Mouse (Mus musculus) urinary bladder, postnatal 4 days (tissue): ENCODE measurements at regions not wholly inside any gene's neighbourhood (a gene's known extent, or its start where the extent isn't known, plus 50 kb on each side); places are given as distances from the start of the nearest gene placed in this dataset.
"Not testable (repeated sequence)": the region's sequence is repeated elsewhere in the genome, so short reads cannot be mapped to it uniquely, and the experiment has no call there.

Experiments
- DNase-seq, 2 experiments: peaks; one replicate each; pipeline ENCODE4 v3.0.0; 2021 to 2022; ENCODE audit warnings: low spot score in 2 of 2

DNA sequence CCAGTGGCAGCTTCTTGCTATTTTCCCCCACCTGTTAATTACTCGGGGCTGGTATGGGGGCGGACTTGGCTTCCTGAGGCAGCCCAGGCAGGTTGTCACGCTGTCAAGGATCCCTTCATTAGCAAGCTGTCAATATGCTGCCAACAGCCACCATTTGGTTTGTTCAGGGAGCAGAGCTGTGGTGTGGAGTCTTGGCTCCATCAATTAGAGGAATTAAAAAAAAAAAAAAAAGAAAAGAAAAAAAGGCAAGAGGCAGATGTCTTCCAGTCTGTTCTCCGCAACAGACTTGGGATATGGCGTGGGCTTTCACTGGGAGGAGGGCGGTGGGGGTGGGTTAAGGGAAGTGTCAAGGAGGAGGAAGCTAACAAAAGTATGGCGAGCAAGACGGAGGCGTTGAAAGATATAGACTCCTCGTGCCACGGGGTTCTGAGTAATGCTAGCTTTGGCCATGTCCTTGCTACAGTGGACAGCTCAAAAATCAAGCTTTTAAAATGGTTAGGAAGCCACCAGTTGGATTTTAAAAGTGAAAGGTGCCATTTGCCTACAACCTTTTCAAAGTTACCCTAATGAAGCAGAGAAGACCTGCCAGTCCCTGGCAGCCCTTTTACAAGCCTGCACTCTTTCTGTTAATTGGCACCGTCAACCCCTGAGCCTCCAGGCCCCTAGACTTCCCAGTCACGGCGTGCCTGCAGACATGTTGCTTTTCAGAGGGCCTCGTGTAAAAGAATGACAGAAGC is 530.7 kb downstream of the Pdcd6ip start:
- no peak for DNase-seq

GRCm38 (mm10) chr9:113171767-113172405 is 536.2 kb downstream of the Pdcd6ip start:
- DNase-seq: no peak

- DNase-seq: no peak
Observed at GRCm38 (mm10) chr9:113162897-113163874, 544.9 kb downstream of the Pdcd6ip start.

- DNase-seq: no peak
Observed at GRCm38 (mm10) chr9:113160011-113160410, 548.0 kb downstream of the Pdcd6ip start.

- DNase-seq: no peak
Observed at GRCm38 (mm10) chr9:113158080-113158479, 550.0 kb downstream of the Pdcd6ip start.

DNA sequence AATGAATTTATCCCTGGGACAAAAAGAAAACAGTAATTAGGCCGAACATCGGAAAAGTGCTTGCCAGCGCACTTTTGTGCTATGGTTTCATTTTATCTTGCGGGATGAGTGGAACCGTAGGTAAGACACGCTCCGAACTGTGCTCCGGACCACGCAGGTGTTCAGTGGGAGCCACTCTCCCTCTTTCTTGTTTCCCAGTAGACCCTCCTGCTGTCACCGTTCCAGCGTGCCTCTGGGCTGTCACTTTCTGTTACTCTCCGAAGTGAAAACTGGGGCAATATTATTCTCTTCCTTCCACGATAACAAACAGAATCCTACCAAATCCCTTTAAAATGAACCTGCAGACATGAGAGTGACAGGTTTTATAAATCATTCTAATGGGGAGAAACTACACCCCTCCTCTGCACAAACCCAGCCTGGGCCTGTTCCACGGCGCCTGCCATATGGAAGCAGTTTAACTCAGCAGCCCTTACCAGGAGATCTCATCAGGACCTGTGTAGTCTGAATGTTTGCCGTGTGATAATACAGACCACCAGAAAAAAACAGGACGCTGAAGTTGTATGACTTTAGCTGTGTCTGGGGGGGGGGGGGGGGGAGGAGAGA is 550.5 kb downstream of the Pdcd6ip start:
- DNase-seq: no peak

DNA sequence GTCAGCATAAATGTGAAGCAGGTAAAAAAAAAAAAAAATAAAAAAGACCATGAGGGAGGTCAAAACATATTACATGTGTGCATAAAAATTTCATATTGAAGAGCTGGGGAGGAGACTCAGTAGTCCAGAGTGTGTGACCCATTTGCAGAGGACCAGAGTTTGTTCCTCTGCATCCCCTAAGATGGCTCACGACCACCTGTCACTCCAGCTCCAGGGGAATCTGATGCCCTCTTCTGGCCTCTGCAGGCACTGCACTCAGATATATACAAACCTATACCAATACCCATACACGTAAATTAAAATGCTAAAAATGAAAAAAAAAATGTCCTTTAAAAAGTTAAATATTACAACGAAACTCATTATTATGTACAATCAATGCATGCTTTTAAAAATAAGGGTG is 551.4 kb downstream of the Pdcd6ip start:
- no peak for DNase-seq

DNA sequence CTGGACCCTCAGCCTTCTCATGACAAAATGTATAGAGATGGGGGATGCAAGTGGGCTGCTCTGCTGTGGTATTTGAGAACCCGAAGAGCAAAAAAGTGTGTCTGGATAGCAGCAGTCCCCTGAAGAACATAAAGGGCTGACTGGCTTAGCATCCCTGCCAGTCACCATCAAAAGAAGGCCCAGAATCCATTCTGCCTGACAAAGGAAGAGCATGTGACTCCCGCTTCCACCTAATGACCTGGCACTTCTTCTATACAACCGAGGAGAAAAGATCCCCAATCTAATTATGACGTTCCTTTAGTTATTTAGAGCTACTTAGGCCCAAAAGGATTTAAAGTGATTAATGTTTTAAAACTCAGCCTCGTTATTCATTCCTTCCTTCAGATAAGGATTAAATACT is 559.0 kb downstream of the Pdcd6ip start:
- no peak for DNase-seq

GRCm38 (mm10) chr9:113146571-113146970 is 561.5 kb downstream of the Pdcd6ip start:
- DNase-seq: no peak

DNA sequence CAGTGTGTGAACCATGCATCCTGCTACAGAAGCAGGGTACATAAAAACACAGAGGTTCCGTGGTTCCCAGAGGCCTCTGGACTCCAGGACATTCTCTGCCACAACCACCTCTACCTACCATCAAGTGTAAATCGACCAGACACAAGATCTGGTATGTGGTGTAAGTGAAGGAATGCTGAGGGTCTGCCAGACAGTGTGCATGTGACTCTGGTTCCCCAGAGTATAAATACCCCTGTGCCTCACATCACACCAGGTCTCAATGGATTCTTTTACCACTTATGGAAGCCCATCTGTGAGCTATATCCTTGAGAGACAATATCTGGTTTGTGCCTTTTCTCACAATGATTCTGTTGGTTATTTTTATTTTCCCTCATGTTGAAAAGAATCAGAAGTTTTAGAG is 563.0 kb downstream of the Pdcd6ip start:
- DNase-seq: no peak

DNA sequence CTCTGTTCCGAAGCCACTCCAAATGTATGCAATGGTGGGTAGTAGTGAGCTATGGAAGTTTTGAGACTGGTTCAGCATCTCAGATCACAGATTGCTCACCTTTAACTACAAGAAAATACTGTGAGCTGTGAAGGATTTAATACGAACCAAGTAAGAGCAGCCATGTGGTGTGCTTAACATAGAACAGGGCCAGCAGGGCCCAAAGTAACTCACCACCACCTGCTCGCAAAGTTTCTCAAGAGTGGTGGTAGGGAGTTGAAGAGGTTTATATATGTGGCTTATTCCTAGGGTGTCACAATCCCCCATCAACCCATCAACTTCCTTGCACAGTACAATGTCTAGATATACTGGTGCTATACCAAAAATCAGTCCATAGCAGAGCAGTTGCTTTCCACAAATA is 573.4 kb downstream of the Pdcd6ip start:
- DNase-seq: no peak

DNA sequence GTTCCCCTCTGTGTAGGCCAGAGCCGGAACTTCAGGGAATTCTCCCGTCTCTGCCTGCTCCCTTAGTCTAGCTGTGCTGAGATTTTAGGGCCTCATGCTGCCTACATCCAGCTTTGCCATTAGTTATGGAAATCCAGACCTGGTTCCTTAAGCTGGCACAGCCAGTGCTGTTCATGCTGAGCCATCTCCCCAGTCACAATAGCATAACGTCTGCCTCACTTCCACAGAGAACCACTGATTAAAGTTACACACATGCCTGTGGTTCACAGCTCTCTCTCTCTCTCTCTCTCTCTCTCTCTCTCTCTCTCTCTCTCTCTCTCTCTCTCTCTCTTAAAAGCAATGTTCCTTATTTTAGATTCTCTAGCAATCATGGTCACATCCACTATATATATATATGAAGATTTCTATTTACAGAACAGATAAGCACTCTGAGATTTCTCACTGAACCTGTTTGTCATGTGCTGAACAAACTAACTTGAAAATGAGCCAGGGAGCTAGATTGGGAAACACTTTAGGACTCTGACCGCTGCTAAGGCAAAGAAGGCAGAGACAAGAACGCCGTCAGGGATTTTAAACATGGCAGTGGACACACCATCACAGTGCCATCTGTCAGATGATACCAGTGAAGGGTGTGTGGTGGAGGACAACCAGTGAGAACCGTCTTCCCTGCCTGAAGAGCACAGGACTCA is 584.9 kb downstream of the Pdcd6ip start:
- no peak for DNase-seq

GRCm38 (mm10) chr9:113122253-113122749 is 585.8 kb downstream of the Pdcd6ip start:
- DNase-seq: no peak

- no peak for DNase-seq
Observed at GRCm38 (mm10) chr9:113120385-113120784, 587.7 kb downstream of the Pdcd6ip start.

DNA sequence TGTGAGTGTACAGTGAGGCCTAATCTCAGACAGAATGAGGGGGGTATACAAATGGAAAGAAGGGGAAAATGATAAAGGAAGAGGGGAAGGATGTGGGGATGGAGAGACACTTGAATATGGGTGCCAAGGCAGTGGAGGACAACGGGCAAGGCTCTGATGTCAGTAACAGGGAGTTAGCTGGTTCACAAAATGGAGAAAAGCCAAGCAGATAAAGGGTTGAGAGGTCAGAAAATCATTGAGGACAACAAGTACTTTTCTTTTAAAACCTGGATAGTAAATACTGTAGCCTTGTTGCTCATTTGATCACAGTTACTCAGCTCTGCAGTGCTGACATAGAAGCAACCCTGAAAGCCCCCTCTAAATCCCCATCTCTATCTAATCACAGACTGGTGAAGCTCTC is 588.3 kb downstream of the Pdcd6ip start:
- DNase-seq: no peak

DNA sequence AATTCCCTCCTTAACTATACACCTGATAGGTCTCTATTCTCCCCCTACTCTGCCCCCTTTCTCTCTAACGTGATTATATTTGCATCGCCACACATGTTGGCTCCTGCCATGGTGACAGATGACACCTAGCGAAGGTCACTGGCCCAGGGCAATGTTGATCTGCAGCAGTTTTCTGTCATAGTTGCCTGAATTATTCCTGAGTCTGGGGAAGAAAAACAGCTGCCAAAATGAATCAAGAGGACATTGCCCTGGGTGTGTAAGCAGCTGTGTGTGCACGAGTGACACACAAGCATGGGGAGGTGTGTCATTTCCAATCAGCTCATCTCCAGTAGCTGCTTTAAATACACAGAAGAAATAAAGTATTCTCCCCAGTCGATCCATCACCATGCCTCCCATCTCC is 592.5 kb downstream of the Pdcd6ip start:
- no peak for DNase-seq

- no peak for DNase-seq
Observed at GRCm38 (mm10) chr9:113112753-113113152, 595.3 kb downstream of the Pdcd6ip start.

DNA sequence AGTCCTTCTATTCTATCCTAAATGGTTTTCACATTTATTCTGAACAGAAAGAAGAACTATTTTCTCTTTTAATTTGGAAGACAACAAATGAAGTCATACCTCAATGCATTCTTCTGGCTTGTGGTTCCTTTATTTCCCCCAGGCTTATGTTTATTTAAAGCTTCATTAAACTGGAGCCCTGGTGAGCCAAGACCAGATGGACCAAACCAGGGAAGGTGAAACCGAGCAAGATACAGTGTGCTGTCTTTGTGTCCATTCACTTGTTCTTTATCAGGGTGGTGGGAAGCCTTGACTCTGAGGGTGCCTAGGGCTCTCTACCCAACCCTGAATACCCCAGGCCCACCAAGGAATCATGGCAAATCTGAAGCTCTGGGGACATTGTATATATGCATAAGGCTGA is 606.3 kb downstream of the Pdcd6ip start:
- DNase-seq: no peak

GRCm38 (mm10) chr9:113100641-113101040 is 607.4 kb downstream of the Pdcd6ip start:
- no peak for DNase-seq

DNA sequence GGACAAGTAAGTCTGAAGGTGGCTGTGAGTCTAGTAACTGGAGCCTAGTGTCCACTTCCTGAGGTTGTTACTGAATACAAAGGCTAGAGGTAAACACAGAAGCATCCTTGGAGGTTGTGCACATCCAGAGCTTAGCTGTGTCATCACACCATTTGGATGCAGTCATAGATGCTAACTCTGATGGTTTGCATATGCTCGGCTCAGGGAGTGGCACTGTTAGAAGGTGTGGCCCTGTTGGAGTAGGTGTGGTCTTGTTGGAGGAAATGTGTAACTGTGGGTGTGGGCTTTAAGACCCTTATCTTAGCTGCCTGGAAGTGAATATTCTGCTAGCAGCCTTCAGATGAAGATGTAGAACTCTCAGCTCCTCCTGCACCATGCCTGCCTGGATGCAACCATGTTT is 612.6 kb downstream of the Pdcd6ip start:
- DNase-seq: not testable (repeated sequence)

DNA sequence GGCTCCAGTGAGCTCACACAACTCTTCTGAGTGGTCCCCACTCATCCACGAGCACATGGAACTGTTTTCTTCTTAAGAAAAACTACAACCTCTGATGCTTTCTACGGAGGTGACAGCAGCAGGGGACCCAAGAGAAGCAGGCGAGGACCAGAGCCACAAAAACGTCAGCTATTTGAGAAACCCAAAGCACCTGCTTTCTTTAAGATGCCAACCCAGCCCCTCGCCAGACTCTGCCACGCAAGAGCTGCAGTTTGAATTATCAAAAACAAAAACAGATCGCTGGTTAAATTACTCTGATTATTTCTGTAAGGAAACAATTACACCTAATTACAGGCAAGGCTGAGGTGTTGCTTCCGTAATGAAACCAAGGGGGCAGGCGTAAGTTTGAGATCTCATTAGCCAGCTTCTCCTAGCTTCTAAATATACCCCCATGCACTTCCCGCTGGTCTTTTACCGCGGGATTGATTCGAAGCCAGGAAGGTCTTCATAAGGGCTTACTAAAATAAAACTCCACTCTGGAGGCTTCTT is 614.1 kb downstream of the Pdcd6ip start:
- DNase-seq: no peak
